Mouse (Mus musculus): ENCODE results near the gene Il18r1.

Il18r1 gene

DNA sequence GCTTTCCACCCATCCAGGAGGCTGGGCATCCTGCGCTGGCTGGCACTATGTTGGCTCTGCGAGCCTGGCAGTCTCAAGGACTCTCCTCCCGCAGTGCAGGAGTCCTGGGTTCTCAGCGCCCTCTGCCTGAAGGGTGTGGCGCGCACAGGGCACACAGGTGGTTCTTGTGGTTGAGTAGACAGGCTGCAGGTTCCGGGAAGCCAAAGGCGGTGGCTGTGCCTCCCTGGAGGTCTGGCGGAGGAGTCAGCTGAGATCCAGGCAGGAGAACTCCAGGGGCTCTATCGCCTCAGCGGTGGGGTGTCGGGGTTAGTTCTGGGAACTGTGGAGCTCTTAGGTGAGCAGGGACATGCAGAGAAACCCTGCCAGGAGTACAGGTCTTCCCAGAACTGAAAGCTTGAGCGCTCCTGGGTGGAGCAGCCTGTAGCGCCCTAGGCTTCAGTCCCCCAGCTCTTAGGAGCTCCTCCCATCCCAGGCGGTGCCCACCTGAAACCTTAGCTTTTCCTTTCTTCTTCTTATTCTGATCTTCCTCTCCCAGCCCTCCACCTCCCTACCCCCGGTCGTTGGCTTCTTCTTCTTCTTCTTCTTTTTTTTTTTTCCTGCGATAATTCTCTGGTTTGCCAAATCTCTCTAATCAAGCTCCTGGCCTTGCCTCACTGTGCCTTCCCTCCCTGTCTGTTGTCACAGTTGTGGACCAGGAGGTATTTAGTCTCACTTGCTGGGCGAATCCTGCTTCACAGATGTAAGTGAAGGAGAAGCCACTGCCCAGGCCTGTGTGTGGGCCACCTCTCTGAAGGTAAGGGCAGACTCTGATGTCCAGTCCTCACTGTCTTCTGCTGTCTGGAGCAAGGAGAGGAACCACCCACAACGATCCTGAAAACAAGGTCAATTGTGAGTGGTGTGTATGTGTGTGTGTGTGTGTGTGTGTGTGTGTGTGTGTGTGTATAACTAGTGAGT lies at the start of gene Il18r1:
Gene Il18r1, plus strand, starts transcription at position 76 of the 954 bp plus-strand sequence.
- in situ Hi-C loops (cut with MboI; ENCODE audit: unreplicated experiment in 2 of 2) = no loop called here

DNA sequence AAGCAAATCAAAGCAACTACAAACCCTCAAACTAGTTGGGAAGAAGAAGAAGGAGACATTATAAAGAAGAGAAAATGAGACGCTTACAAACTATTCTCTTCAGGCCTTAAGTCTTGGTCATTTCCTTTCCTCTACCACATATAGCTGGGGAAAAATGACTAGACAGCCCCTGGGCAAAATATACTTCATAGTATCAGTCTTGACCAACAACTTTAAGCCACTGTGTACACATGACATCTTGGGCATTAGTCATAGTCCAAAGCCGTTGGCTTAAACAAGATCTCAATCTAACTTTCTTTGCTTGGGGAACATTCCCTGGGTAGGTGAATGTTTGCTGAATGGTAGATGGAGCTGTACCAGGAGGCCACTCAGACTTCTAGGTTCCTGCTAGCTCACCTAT lies 48.3 kb upstream of the Il18r1 start:
- in situ Hi-C loops (cut with MboI; ENCODE audit: unreplicated experiment in 2 of 2) = no loop called here

DNA sequence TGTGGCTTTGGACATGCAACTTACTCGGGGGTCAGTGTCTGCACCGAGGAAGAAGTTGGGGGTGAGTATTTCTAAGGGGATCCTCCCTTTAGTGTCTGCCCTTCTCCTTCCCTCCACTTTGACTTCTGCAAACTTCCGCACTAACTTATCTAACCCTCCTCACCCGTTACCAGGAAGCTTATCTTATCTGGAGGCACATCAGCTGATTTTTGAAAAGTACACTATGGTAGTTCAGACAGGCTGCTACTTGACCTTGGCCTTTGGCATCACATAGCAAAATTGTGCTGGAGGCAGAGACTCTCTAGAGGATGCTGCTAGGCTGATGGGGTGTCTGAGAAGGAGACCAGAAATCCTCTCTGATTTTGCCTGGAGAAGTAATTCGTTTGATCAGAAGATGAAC lies 46.8 kb upstream of the Il18r1 start:
- in situ Hi-C loops (cut with MboI; ENCODE audit: unreplicated experiment in 2 of 2) = no loop called here

DNA sequence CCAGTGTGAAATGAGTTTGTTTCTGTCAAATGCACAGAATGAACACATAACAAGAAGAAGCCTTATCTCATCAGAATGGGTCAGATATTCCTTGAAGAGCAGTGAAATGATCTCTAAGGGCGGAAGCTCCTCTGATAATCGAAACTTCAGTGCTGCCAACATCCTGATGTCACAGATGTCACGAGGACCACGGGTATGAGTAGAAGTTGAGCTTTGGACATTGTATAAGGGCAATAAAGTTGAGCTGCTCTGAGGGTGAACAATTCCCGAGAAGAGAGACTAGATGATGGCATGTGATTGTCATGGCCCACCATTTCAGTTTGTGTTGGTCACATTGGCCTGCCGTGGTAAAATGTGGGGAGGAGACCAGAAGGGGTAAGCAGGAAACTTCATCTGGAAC lies 41.5 kb upstream of the Il18r1 start:
- in situ Hi-C loops (cut with MboI; ENCODE audit: unreplicated experiment in 2 of 2) = no loop called here

DNA sequence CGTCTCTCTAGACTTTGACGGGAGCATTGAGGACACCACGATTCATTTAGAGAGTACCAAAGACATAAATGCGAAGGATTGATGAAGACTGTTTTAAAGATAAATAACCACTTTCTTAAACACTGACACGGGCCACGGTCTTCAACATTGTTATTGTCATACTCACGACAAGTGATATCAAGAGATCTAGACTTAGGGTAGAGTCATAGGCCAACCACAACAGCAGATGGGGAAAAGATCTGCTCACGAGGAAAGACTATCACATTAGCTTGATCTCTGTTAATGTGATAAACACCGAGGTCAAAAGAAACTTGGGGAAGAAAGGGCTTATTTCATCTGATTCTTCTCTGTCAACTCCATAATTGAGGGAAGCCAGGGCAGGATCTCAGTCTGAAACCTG lies 38.1 kb upstream of the Il18r1 start:
- in situ Hi-C loops (cut with MboI; ENCODE audit: unreplicated experiment in 2 of 2) = no loop called here

DNA sequence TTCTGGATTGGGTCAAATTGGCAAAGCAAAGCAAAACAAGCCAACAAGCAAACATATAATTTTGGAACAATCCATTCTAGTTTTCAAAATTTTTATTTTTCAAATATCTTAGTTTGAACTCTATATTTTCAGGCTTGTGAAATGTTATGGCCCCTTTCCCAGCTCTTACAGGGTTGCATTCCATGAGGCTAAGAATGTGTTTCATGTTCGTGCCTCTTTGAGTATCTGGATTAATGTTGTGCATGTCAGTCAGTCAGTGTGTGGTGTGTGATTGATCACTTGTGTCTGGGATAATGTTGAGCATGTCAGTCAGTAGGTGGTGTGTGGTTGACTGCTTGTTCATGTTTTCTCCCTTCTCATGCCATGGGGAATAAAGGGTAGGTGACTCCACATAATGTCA lies 37.5 kb upstream of the Il18r1 start:
- in situ Hi-C loops (cut with MboI; ENCODE audit: unreplicated experiment in 2 of 2) = no loop called here

DNA sequence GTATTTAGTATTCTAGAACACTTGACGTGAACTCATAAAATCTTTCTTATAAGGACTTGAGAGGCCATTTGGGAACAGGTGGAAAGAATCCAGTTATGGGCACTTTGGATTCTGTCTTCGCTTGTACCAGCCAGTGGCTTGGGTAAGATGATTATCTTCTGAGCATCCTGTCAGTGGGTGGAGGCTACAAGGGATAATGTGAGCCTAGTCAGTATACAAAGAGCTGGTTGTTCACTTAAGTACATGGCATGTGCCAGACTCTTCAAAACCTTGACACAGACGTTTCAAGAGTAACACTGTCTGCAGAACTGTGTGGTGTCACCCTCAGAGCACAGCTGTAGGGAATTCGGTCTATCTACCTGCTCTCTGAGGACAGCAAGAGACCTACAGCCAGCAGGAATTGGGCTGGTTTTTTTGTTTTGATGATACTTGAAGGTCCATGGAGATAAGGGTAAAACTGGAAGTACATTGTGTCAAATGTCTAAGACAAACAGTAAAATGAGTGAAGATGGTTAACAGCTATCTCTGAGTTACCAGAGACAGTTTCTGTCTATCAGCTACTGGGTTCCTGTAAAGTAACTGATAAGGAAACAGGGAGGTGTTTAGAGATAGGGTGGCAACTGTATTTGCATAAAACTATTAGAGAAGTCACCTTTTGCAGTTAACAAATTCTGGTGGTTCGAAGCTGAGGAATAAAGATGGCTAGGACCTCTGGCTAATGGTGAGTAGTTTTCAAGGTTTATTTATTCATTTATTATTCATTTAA lies 36.3 kb upstream of the Il18r1 start, which contains the start of gene Il1rl1:
Gene Il1rl1, plus strand, starts transcription at position 661 of the 766 bp plus-strand sequence.
- in situ Hi-C loops (cut with MboI; ENCODE audit: unreplicated experiment in 2 of 2) = no loop called here

DNA sequence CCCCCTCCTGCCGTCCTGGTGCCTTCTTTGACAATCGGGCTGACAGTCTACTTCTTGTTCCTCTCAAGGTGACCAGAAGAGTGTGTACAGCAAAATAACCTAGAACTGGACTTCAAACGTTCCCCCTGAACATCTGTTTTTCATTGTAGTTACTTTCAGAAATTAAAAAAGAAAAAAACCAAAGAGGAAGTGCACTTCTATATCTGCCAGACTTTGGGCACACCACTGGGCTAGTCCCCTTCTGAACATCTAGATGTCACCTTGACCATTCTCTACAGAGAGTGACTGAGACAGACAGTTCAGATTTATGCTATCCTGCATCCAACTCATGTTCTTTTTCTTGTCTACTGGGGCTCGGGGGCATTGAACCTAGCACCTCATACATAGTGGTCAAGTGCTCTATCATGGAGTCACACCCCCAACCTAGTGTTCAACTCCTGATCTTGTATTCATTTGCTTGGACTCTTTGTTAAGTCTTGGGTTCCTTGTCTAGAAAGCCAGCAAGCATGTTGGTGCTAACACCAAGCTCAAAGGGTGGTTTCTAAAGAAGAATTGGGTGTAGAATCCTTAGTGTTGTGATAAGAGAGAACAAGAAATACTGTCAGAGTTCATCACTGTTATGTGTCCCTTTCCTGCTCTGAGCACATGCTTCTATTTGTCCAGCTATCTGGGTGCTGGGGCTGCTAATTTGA lies 35.1 kb upstream of the Il18r1 start:
- in situ Hi-C loops (cut with MboI; ENCODE audit: unreplicated experiment in 2 of 2) = no loop called here

DNA sequence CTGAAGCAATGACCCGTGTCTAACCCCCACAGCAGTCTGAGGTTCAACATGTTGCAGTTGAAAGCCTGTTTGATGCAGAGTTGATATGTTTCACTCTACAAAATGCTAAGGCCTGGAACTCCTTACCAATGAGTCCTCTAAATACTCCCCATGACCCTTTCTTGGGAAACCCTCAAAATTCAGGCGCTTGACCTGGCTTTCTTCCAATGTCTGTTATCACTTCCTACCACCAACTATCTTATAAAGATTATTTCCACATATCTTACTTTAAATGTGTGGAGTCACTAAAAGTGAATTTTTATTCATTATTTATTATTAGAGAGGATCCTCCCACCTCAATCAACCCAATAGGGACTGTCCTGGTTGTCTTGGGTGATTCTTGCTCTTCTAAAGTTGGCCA lies 33.2 kb upstream of the Il18r1 start:
- in situ Hi-C loops (cut with MboI; ENCODE audit: unreplicated experiment in 2 of 2) = no loop called here

DNA sequence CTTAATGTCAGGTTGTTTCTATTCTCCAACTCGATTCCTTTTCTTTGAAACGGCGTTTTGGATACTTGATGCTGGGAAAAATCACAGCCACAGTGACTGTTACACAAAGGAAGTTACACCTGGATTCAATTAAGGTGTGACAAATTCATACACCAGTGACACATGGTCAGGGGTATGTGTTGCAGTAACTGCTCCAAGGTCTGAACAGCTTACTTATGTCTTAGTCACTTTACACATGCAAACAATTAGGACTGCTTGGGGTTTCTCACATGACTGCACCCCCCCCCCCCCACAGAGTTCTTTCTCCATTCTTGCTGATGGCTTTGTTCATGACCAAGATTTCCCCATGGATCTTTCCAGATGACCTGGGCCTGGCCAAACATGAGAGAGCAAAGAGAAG lies 29.4 kb upstream of the Il18r1 start:
- in situ Hi-C loops (cut with MboI; ENCODE audit: unreplicated experiment in 2 of 2) = no loop called here

DNA sequence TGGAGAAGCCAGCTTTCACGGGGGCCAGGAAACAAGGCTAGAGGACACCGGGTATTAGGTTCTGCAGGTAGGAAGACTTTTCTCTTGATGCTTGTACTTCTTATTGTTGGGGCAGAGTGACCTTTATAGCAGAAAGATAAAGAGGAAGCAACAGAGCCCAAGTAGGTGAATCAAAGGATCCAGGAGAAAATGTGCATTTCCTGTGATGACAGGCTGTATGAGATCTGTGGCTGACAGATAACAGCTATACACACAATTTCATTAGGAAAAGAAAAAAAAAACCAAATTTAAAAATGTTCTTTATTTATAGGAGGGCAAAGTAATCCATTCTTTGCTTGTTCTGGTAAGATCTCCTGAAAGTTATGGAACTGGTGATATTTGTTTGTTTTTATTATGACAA lies 28.0 kb upstream of the Il18r1 start:
- in situ Hi-C loops (cut with MboI; ENCODE audit: unreplicated experiment in 2 of 2) = no loop called here

DNA sequence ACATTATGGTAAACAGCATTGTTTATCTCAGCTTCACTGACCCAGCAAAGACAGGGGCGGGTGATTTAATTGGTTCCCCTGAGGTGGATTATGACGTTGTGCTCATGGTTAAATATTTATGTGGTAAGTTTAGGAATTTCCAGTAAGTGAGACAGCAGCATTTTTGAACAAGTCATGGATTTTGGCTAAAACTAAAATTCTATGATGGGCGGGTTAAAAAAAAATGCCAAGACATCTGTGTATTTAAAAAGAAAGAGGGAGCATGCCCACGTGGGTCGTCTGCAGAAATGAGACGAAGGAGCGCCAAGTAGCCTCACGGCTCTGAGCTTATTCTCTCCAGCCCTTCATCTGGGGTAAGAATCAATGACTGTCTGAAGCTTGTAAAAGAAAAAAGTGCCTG lies 25.8 kb upstream of the Il18r1 start:
- in situ Hi-C loops (cut with MboI; ENCODE audit: unreplicated experiment in 2 of 2) = no loop called here

DNA sequence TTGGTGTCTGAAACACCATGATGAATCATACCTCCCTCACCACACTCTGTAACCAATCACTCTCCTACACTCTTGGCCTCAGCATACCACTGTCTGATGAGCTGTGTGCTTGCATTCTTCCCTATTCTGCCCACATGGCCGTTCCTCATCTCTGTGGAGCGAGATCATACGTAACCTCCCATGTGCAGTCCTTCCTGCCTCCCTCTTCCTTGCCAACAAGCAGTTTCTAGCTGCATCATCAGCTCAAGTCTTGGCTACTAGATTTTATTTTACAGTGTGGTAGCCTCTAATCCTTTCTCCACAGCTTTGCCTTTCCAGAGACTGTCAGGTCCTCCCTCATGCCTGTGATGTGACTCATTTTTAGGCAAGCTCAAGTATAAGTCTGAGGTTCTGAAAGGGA lies 20.6 kb upstream of the Il18r1 start:
- in situ Hi-C loops (cut with MboI; ENCODE audit: unreplicated experiment in 2 of 2) = no loop called here

DNA sequence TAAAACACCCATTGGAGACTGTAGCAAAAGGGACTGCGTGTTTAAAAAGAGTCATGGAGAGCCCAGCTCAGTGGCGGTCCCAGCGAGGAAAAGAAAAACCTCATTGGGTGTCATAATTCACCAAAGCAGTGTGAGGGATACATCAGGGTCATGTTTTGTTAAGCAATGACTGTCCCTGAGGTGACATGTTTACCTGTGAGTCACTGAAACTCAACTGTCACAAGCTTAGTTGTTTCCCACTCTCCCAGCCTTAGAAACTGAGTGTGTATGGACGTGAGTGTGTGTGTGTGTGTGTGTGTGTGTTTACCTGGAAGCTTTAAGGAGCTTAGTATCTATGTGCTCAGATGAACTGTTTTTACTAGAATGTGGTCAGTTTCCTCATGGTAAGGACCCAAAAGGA lies 2.0 kb downstream of the Il18r1 start:
- in situ Hi-C loops (cut with MboI; ENCODE audit: unreplicated experiment in 2 of 2) = no loop called here

DNA sequence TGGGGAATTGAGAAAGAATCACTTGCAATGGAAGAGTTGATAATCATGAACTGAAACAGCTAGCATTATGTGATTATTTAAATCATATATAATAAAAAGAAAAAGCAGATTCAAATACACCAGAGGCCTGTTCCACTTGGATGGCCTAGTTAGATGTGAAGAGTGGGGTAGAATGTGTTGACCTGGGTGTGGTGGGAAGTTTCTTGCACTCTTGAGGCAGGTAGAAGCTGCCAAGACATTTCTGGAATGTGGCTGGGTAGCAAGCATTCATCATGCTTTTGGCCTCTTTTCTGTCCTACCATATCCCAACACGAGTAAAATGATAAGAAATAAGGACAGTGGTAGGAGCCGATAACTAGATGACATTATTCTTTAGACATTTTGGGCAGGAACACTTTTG lies 3.5 kb downstream of the Il18r1 start:
- in situ Hi-C loops (cut with MboI; ENCODE audit: unreplicated experiment in 2 of 2) = no loop called here

DNA sequence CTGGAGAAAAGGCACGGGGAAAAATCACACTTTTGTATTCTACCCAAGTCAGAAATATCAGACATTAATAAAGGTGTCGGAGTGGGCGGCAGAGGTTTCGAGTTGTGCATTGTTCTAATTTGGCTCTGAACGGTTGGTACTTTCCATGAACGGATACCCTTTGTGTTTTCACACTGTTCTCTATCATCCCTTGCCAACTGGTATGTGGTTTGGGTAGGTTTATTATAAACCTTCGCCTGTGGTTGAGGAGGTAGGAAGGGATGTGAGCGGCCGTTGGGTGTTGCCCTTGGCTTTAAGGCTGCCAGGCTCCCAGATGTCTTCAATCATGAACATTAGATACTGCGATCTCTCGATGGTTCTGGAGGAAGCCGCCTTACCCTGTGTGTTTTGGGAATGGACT lies 4.5 kb downstream of the Il18r1 start:
- in situ Hi-C loops (cut with MboI; ENCODE audit: unreplicated experiment in 2 of 2) = no loop called here

DNA sequence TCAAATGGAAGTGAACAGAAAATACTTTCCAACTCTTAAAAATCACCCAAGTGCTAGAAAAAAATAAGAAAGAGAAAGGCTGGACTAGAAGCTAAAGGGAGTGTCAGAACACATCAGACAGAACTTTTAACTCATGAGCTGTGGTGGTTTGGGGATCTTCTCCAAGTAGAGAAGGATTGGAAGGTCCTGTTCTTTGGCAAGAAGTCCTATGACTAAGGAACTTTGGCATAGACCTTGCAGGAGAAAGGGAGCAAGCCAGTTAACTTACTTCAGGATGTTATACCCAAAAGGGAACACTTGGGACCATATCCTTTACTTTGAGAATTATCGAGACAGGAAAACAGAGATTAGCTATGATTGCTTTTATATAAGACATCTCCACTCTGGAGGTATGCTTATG lies 7.0 kb downstream of the Il18r1 start:
- in situ Hi-C loops (cut with MboI; ENCODE audit: unreplicated experiment in 2 of 2) = no loop called here

DNA sequence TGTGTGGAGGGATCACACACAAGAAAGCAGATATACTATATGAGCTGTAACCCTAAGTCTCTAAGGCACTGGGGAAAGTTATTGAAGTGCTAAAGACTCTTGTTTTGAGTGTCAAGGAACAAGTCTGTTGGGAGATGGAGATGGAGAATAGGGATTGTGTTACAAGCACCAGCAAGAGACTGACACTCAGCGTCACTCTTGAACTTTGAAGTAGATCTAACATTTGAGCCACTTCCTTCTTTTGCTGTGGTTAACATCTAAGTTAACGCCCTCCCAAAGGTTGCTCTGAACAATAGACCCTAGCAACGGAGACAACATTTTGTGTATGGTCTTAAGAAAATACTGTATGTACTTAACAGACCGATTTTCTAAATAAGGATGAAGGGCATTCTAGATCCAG lies 8.3 kb downstream of the Il18r1 start:
- in situ Hi-C loops (cut with MboI; ENCODE audit: unreplicated experiment in 2 of 2) = no loop called here

DNA sequence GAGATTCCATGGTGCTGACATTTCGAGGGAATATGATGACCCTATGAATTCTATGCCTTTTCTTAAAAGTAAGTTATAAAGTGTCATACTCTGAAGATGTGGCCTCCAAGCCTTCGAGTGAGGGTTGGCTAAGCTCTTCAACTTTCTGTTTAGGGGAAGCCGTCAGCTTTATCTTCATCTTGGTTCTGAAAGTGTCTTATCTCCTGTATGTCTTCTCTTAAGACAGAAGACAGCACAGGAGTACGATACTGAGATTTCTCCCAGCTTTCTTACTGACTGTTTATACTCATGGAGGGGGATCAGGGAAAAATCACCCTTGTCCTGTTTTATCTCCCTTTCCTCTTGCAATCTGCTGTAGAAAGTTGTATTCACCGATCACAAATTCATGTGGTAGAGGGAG lies 9.0 kb downstream of the Il18r1 start:
- in situ Hi-C loops (cut with MboI; ENCODE audit: unreplicated experiment in 2 of 2) = no loop called here

DNA sequence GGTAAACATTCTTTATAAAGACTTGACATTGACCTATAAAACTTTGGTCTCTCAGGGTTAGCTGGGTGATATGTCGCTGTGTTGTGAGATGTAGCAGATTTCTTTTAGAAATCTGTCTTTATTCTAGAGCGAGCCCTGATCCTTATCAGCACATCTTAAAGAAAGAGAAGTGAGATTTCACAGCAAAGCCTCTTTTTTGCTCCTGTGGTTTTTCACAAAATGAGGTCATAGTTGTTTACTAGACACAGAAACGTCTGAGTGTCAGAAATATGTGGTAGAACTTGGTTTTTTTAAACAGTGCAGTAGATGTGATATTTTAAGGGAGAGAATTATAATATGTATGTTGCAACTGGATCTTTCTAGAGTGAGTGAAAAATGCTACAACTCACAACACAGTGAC lies 10.3 kb downstream of the Il18r1 start:
- in situ Hi-C loops (cut with MboI; ENCODE audit: unreplicated experiment in 2 of 2) = no loop called here

DNA sequence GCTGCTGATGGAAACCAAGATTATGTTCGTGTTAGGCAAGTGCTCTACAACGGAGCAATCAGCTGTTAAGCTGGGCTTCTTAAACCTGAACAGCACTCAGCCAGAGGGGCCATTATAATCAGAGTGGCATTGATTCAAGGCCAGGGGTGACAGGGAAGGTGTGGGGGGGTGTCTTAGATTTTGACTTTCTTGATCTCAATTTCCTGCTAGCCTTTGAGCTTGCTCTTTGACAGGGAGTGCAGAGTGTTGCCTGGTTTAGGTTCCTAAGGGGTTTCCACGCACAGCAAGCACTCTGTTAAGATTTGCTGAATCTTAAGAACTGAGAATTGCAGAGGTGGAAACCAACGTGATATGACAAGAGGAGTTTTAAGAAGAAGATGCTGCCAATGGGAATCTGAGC lies 11.4 kb downstream of the Il18r1 start:
- in situ Hi-C loops (cut with MboI; ENCODE audit: unreplicated experiment in 2 of 2) = no loop called here

All from v-Abl transformed pro-B cells (cell line).